Mouse (Mus musculus): Measurements from ENCODE around the gene Tmem192.

GRCm38 (mm10) chr8:64952101-64952500 is 5.1 kb downstream of the Tmem192 start:
- no peak for TF ChIP-seq POLR2A (IDR thresholded peaks at IDR 0.05; ENCODE audit: insufficient read depth, low read depth, low read length)
- TF ChIP-seq CTCF (IDR thresholded peaks at IDR 0.05): no peak
